Mouse (Mus musculus): ENCODE data around the gene Tacc2.

GRCm38 (mm10) chr7:130621068-130621467, 43.8 kb downstream of the Tacc2 start:
- no peak for TF ChIP-seq CTCF (IDR thresholded peaks at IDR 0.05)
- no peak for TF ChIP-seq EP300 (IDR thresholded peaks at IDR 0.05)
